Mouse (Mus musculus): ENCODE measurements around the gene Ttc16.

Ttc16 gene

DNA sequence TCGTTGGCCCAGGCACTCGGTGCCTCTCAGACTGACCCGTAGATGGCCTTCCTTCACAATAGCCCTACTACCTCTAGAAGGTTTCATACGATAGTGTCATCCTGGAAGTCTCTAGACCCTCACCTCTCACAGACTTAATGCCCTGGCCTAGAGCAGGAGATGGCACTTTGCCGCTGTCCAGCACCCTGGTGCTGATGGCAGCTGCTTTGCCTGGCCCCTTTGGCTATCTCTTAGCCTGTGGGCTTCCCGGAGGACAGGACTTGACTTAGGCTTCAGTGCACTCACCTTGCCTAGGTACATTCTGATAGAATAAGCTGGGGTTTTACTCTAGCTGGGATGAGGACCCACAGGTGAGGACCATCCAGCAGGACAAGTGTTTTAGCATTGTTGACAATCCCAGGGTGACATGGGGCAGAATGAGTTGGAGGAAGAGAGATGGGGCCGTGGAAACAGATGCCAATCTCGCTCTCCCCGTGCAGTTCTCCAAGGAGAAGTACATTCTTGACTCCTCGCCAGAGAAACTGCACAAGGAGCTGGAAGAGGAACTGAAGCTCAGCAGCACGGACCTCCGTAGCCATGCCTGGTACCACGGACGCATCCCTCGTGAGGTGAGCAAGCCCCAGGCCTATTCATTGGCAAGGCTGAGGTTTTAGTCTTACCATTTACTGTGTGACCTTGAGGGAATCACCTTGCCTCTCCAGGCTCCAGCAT is 31.0 kb downstream of the Ttc16 start:
- in situ Hi-C loops (cut with MboI, MseI), result no loop called here

DNA sequence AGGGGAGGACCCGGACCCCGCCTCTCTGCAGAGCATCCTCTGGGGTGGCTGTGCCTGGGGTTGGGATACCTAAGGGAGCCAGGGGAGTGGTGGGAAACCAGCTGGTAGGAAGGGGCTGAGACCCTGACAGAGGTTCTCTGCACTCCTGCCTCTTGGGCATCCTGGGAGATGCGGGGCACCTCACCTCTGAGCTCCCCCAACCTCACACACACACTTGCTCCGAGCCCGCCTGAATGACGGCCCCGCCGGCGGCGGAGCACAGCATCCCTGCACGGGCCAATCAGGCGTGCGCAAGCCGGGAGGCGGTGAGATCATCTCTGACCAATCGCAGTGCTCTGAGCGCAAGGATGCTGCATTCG is 33.3 kb downstream of the Ttc16 start:
- in situ Hi-C loops (cut with MboI, MseI), result no loop called here

DNA sequence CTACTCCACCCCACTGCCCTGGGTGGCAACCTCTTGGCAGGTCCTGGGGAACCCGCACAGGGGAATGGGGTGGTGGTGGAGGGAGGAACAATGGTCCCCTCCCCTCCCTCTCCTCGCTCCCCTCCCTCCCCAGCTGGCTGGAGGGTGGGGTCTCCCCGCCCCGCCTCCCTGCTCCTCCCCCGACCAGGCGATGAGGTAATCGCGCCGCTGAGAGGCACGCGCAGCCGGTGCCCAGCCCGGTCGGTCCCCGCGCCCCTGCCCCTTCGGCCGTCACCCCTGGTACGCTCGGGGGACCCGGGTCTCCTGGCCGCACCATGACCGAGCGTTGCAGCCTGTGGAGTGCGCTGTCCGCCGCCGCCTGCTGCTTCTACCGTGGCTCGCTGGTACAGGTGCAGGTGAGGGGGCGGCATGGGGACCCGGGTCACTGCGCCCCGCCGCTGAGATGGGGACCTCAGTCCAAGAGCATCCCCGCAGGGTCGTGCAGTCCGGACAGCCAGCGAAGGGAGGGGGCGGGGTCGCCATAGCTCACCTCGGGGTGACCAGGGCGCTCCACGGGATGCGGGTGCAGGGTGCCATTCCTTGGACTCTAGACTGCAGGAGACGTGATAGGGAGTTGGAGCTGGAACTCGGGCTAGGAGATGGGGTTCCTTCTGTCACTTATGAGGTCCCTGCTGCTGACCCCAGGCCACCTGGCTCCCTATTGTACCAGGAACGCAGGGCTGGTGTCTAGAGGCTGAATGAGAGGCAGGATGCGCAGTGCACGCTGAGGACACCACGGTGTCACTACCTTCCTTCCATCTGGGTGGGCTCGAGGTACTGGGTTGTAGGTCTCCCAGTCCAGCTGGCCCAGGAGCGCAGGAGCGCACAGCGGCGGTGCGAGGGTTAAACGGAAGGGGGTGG is 33.9 kb downstream of the Ttc16 start:
- in situ Hi-C loops (cut with MboI, MseI), result no loop called here

DNA sequence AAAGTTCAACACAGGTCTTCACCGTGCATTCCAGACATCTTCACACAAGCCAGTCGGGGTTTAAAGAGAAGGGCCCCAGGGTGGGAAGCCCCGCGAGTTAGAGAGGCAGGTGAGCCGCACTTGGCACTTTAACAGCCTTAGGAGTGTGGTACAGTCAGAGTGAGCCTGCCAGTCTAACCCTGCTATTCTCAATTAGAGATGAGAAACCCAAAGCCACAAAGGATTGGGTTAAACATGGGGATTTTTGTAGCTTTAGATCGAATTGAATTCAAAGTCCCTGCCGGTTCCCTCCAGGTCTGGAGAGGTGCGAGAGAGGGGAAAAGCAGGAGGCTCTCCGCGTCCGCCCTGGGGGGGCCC is 34.5 kb downstream of the Ttc16 start, which contains the start of gene 6330409D20Rik:
6330409D20Rik (minus strand) TSS at position 101 of the 357 bp plus-strand sequence.
- in situ Hi-C loops (cut with MboI, MseI), result no loop called here

DNA sequence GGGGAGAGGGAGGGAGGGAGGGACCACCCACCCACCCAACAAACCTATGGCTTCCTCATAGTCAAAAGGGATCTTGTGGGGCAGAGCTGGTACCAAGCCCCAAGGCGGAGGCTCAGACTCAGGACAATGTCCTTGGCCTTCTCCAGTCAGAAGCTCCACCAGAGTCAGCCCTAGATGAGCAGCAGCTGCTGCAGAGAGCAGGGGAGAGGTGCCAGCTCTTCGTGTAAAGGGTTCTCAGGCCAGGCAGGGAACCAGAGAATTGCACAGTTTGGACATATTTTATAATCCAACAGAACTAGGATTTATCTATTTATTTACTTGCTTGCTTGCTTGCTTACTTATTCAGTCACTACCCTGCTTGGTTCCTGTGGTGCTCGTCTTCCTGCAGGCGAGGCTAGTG is 36.1 kb downstream of the Ttc16 start:
- in situ Hi-C loops (cut with MboI, MseI), result no loop called here

DNA sequence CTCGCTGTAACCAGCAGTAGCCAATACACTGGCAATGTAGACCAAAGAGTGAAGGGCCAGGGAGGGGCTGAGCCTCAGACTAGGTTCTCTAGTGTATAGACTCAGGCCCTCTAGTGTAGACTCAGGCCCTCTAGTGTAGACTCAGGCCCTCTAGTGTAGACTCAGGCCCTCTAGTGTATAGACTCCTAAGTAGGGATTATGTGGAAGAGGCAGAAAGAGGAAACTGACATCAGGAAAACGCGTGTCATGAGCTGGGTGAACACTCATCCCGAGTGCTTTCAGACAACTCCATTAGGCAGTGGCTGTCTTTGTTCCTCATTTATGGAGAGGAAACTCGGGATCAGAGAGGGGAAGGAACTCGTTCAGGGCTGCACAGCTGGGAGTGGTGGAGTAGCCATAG is 38.4 kb downstream of the Ttc16 start:
- in situ Hi-C loops (cut with MboI, MseI), result no loop called here

DNA sequence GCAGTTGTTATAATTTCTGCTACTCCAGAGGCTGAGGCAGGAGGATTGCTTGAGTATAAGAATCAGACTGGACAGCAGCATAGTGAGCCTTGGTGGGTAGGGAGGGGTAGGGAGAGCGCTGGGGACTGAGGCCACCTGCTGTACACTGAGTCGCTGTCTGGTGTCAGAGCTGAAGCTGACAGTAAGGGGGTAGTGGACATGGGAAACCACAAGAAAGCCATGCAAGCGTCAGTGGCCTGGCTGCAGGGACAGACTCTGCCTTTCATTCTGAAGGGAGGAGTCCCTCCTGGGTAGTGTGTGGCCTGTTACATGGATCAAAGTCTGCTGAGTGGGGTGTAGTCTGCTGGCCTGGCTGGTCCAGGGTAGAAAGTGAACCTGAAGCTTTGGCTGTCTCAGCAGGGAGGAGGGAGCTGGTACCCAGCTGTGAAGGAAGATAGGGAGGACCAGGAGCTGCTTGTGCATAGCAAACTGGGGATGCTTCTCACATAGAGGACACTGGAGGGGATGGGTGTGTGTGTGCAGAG is 39.1 kb downstream of the Ttc16 start:
- in situ Hi-C loops (cut with MboI, MseI), result no loop called here

DNA sequence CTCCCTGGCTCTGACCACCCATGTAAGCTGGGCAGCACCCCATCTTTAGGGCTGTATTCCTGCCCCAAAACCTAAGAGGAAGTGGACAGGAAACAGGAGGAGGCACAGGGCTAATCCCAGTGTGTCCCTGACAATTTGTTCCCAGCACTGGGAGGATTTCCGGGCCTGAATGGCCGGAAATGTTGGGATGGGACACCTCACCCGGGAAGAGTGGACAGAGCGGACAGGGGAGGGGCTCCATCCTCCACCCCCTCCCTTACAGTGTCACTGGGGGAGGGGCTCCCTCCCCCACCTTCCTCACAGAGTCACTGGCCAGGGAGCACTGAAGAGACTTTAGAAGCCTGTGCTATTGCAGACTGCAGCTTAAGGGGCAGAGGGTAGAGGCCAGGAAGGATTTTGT is 40.5 kb downstream of the Ttc16 start:
- in situ Hi-C loops (cut with MboI, MseI), result no loop called here

DNA sequence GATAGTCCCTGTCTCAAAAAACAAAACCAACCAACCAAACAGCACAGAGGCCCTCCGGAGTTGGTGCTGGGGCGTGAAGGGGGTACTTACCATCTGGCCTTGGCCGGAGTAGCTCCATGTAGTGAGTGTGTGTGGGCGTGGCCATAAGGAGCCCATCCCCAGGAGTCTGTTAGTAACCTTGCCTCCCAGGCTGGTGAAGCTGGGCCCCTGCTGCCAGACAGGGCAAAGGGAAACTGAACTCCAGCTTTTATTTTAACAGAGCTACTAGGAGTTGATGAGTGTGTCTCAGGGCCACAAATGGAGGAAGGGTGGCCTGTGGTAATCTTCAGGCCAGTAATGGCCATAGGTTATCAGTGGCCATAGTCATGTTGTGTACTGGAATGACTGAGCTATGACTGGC is 41.0 kb downstream of the Ttc16 start:
- in situ Hi-C loops (cut with MboI, MseI), result no loop called here

DNA sequence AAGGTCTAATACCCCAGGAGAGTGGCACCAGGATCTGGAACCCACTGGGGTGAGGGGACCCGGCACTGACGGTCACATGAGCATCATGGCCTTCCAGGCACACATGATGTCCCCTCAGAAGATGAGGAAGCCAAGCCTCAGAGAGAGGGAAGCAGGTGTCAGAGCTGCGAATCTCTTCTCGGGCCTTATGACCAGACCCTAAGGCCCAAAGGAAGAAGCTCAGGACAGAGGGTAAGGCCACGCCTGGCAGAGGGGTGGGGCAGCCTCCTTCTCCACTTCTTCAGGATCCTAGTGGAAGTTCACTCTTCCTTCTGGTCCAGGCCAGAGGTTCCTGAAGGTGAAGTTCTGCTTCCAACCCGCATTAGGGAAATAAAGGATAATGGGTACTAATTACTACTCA is 42.7 kb downstream of the Ttc16 start:
- in situ Hi-C loops (cut with MboI, MseI), result no loop called here

DNA sequence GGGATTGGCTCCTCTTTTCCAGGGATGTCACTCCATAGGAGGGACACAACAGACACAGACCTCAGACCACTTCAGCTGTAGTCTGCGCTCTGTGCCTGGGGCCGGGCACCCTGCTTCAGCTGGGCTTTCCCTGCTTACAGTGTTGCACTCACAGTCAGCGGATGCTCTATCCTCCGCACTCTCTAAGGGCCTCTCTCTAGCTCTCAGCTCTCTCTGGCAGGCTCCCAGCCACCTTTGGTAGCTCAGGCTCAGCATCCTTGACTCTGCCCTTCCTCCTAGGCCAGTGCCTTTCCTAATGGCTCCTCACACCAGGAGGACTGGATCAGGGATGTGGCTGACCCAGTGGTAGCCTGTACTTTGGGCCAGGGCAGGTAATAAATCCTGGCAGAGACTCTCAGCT is 43.5 kb downstream of the Ttc16 start:
- in situ Hi-C loops (cut with MboI, MseI), result no loop called here

DNA sequence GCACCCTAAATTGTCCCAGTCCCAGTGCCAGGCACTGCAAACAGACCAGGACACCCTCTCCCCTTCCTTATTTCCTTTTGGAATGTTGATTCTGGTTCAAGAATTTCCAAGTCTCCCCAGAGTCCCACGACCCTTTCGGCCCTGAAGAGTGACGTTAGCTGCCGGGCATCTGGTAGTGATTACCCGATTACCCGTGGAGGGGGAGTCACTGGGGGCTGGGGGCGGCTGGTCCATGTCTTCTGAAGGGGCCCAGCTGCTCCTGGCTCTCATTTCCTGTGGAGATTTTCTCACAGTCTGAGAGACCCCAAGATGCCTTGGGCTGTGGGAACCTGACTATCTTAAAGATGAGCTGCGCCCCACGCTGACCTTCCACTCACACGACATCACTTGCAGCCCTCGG is 44.6 kb downstream of the Ttc16 start:
- in situ Hi-C loops (cut with MboI, MseI), result no loop called here

DNA sequence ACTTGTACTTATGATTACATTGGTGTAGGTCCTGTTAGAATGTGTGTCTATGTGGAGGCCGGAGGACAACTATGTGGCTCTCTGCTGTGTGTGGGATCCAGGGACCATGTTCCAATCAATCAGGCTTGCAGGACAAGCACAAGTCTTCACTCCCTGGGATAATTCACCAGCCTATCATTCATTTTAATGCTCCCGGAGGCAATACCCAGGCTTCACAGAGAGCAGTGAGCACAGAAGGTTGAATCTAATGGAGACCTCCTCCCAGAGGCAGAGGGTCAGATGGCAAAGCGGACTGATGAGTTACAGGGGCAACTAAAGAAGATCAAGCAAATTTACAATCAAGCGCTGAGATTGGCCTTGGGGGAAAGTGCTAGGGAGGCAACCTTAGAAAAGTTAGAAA is 45.9 kb downstream of the Ttc16 start:
- in situ Hi-C loops (cut with MboI, MseI), result no loop called here

DNA sequence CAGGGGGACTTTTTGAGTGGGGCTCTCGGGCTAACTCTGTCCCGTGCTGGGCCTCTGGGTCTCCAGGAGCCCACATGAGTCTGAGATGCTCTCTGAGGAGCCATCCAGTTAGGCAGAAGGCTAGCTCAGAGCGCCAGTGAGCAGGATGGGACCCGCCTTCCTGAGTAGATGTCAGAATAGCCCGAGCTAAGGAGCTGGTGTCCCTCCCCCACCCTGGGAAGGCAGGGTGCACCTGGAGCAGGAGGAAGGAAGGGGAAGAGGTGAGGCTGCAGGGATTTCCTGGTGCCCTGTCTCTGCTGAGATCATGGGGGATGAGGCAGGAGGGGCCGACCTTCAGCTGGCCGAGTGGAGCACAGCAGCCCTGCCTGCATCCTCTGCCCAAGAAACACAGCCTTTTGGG is 47.0 kb downstream of the Ttc16 start:
- in situ Hi-C loops (cut with MboI, MseI), result no loop called here

DNA sequence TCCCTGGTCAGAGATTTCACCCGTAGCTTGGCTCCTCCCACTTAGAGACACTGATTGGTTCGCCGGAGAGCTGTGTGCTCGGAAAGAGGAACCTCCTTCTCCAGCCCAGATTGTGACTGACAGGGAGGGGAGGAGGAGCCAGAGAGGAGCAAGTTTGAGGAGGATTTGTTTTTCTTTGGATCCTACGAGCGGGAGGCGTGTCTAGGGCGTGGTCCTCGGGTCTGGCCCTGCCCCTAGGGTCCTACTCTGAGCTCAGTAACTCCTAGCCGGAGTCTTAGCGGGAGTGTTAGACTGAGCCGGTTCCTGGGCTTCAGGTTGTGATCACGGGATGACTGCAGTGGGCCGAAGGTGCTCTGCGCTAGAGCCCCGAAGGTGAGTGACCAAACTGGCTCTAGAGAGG is 48.0 kb downstream of the Ttc16 start:
- in situ Hi-C loops (cut with MboI, MseI), result no loop called here

DNA sequence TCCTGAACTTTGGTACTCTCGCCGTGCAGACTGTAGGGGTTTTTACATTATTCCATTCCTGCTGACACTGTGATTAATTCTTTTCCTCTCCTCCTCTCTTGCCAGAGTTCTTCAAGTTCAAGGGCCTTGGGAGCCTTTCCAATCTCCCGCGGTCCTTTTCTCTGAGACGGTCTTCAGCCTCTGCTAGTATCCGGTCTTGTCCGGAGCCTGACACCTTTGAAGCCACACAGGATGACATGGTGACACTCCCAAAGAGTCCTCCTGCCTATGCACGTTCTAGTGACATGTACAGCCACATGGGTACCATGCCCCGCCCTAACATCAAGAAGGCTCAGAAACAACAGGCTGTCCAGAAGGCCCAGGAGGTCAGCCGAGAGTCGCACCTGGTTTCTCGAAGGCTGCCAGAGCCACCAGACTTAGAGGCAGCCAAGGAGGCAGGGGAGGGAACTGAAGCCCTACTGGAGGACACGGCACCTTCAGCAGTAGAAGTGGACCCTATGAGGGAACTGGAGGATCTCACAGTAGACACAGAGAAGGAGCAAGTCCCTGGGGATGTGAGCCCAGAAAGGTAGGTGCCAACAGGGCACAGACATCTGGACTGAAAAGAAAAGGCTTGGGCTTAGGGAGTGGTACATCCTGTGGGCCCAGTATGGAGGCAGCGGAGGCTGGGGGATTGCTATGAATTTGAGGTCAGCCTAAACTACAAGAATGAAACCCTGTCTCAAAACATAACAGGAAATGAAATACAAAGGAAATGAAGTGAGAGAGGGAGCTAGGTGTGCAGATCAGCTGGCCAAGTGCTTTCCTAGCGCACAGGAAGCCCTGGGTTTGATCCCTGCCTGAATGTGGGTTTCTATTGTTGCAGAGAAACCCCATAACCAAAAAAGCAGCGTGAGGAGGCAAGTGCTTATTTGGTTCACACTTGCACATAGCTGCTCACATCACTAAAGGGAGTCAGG is 50.3 kb downstream of the Ttc16 start:
- in situ Hi-C loops (cut with MboI, MseI), result no loop called here

DNA sequence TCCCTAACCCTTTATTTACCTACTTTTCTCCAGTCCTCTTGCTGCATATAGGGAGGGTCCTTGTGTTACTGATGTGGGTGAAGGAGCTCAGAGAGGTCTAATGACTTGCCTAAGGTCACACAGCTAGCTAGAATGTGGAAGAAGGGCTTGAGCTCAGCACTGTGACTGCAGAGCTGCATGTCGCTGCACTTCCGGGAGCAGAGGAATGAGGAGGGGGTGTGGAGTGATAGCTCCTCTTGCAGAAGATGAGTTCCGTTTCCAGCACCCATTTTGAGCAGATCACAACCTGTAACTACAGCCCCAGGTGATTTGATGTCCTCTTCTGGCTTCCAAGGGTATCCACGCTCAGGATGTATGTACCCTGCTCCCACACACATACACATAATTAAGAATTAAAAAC is 51.3 kb downstream of the Ttc16 start:
- in situ Hi-C loops (cut with MboI, MseI), result no loop called here

DNA sequence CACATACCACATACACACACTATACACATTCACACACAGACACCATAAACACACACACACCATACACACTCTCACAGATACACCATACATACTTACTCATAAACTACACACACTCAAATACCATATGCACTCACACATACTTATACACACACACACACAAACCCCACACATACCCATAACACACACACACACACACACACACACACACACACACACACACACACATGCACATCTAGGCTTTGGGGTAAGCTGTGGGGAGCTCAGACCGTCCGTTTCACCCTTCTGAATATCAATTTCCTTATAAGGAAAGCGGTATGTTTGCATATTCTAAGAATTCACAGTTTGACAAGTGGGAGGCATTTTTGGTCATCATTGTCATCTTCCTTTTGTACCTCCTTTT is 52.9 kb downstream of the Ttc16 start:
- in situ Hi-C loops (cut with MboI, MseI), result no loop called here

DNA sequence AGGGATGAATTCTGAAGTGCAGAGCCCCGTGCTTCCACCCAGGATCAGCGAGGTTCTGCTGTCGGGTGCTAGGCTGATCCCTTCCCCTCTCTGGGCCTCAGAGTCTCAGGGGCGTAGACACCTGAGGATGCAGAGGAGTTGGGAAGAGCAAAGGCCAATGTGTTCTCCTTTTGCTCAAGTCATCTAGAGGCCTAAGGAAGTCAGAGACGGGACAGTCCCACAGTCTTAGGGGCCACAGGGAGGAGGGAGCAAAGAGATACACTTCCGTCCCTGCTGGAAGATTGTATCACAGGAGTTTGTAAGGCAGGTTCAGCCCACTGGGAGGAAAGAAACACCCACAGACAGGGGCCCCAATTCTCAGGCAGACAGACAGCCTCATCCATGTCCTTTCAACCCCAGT is 53.4 kb downstream of the Ttc16 start:
- in situ Hi-C loops (cut with MboI, MseI), result no loop called here

DNA sequence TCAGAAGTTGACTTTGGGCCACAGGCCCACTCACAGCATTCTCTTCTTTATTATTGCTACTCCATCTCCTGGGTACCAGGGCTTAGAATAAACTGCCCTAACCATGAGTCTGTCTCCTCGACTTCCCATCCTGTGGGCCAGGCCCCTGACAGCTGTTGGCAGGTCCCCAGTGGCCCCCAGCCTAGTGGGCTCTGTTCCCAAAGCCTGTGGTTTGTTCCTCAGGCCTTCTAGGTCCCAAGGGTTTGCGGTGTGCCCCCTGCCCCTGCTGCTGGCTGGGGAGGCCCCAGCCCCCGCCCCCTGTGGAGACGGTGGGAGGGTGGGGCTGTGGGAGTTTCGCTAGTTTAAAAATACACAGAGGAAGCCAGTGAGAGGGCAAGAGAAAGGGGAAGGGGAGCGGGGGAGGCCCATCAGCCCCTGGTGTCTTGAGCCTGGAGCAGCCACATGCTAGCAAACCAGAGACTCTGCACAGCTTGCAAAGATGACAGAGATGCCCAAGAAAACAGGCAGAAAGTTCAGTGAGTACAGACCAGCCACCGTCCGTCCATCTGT is 54.7 kb downstream of the Ttc16 start, which contains the start of gene Sh2d3c:
Sh2d3c (plus strand) TSS at position 375 of the 549 bp plus-strand sequence.
- in situ Hi-C loops (cut with MboI, MseI), result no loop called here

DNA sequence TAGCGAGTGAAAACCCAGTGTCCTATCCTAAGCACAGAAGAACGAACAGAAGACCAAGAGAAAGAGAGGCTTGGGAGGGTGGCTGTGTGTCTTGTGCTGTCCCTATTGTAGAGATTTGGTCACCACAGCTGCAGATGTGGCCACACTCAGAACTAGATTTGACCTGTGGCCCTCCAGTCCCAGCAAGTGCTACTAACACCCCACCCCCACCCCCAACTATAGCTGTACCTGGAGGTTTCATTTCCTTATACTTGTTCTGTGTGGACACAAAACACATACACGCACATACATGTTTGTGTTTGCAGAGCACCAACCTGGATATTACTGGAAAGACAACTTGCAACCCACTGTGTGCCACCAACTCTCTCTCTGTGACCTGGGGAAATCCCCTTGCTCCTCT is 55.4 kb downstream of the Ttc16 start:
- in situ Hi-C loops (cut with MboI, MseI), result no loop called here
